Mouse (Mus musculus) erythroblast, adult 5-6 weeks (primary cell): Measurements from ENCODE around the gene Spop. TPM values are rescaled to one million over a fixed set of nuclear protein-coding genes. Genes with fewer than 3 reads are reported as not detected.
A peak's percentile ranks its signal among the peaks of the same experiment; 100 is the strongest.
"Not testable (repeated sequence)": the region's sequence is repeated elsewhere in the genome, so short reads cannot be mapped to it uniquely, and the experiment has no call there.

Experiments
- ATAC-seq: replicated peaks from 2 replicates; pipeline ENCODE4 v1.8.0; 2016; ENCODE audit warnings: moderate number of reproducible peaks, mild to moderate bottlenecking, moderate TSS enrichment, inconsistent platforms; ENCODE audit not compliant: poor library complexity, low FRiP score, severe bottlenecking
- total RNA-seq, 2 experiments: library from RNA; stranded (forward) in 1 of 2; stranded (reverse) in 1 of 2; fragments of 150-400 nt in 1 of 2; fragments of 200-764, 138-1000 nt in 1 of 2; gene quantifications; 2 replicates each; pipeline versions ENCODE4 v1.2.3 to v1.2.4; 2015 to 2017; ENCODE audit warnings: low replicate concordance in 2 of 2

The Spop gene
- total RNA-seq, 2 experiments from 2014 or later = 43.5 to 51.9 TPM

DNA sequence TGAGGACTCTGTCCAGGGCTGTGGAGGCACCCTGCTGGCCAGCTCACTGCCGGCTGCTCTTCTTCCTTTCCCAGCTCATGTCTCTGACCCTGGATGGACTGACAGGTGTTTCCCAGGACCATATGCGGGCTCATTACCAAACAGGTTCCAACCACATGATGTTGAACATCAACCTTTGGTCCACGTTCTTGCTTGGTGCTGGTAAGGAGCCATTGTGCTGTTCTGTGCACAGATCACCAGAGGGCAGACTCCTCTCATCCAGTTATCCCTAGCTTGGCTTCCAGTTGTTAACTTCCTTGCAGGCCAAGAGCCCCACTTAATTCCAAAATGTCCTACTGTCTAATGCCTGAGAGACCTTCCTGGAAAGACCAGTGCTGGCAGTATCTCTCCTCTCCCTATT lies 24.9 kb upstream of the Spop start:
- ATAC-seq = no peak

DNA sequence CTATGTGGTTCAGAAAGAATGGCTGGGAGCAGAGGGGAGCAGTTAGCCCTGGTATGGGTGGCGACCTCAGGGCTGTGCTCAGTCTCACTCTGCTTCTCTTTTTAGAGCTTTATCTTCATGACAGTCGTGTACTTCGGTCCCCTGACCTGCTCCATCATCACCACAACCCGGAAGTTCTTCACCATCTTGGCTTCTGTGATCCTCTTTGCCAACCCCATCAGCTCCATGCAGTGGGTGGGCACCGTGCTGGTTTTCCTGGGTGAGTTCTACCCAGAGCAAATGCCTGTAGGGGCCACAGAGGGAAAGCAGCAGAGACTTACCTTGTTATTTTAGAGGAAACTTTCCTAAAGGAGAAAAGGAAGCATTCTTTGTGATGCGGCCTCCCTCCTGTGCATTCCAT lies 23.5 kb upstream of the Spop start:
- ATAC-seq = no peak

DNA sequence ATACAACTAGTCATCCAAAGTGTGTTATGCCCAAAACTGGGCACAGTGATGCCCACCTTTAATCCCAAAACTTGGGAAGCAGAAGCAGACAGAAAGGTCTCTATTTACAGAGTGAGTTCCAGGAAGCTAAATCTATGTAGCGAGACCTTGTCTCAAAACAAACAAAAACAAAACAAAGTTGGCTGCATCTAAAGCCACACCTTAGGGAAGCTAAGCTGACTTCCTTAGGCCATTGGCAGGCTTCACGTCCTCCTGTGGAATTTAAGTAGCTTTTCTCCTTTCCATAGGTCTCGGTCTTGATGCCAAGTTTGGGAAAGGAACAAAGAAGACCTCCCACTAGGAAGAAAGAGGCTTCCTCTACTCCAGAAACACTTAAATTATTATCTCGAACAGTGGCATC lies 22.7 kb upstream of the Spop start:
- ATAC-seq = no peak

DNA sequence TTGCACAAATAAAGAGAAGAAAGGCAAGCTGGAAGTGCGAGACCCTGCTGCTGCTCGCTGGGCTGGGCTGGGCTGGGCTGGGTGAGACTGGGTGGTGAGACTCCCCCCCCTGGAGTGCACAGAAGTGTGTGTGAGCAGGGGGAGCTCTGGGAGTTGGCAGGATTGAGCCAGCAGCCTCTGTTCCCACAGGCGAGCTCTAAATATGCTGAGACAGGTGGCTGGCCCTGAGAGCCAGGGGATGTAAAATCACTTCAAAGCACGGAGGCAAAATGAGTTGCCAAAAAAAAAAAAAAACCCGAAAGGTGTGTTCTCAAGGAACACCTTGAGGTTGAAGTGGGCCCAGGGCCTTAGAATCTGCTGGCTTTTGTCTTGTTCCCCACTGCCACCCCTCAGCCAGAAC lies 22.1 kb upstream of the Spop start:
- no peak for ATAC-seq

DNA sequence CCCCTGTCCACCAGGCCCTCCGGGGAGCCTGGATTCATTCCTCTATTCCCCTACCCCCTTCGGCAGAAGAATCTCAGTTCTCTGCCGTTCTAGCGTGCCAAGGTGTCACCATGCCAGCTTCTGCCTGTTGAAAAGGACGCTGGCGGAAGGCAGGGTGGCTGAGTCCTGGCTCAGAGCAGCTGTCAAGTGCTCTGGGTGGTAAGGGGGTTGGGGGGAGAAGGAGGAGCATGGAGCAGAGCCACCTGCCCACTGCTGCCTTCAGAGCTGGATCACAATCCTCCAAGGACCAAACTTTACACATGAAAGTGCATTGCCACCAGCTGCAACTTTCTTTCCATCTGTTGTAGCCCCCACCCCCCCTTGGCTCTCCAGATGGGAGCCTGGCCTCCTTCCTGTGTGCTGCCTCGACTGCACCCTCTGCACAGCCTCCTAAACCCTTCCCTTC lies 21.6 kb upstream of the Spop start:
- no peak for ATAC-seq

DNA sequence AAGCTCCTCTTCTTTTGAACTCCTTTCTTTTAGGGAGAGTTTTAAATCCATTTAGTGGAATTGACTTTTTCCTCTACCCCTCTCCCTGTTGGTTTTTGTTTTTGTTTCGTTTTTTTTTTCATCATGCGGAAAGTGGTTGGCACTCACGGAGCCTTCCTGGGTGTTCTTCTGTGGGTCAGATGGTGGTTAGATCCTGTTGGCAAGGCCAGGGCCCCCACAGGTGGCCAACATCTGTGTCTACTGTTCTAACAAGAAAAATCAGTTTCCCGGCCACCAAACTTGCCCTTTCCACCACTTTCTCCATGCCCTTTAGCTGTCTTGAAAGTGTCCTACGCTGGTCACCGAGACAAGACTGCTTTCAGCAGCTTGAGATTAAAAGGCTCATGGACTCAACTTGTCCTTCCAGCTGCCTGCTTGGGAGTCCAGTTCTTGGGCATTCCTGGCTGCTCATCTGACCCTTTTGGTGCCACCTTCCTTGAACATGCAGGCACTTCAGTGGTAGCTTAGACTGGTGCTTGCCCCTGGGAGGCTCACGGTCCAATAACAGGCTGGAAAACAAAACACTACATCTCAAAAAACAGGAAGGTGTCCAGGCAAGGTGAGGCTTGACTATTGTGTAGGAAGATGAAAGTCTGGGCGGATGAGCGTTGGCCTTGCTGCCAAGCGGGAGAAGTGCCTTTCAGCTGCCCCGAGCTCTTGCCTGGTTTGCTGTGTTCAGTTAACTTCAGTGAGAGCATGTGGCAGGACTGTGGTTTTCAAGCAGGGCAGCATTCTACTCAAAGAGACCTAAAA lies 21.0 kb upstream of the Spop start:
- ATAC-seq = no peak

DNA sequence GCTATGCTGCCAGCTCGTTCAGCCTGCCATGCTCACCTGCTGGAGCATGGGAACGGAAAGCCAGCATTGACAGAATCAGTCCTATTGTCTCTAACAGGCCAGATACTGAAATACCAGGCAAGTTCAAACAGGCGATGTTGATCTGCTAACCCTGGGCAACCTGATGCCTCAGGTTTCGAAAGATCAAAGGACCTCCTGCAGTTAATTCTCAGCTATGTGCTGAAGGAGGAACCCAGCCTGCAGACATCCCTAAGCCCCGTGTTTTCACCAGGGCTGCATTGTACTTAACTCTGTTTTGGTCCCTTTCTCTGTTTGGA lies 20.4 kb upstream of the Spop start:
- ATAC-seq = no peak

DNA sequence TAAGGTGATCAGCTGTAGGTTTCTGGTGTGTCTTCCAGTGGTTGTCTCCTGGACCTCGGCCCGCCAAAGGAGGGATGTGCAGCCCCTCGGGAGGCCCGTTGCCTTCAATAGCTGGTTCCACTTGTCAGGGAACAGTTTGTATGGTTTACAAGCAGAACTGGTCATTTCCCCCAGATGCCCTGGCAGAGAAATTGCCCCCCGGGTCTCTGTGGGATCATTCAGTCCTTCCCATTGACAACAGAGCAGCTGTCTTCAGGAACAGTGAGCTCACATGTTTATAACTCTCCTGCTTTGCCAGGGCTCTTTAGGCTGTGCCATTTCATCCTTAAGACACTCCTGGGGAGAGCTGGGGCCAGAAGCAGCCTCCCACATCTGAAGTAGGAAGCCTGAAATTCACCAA lies 19.8 kb upstream of the Spop start:
- no peak for ATAC-seq

DNA sequence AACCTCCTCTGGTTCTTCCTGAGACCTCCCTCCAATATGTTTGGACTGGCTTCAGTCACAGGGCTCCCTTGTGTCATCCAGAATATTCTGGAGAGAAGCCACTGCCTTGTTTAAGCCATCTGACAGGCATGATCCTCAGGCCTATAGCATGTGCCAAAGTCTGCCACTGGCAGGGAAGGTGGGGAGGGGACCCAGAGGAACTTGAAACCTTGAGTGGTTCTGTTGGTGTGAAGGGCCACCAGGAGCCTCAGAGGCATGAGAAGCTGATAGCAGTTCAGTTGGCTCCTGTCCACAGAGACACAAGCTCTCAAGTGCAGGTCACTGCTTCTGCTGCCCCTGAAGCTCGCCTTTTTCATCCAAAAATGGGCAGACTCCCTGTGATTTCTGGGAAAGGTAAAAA lies 17.3 kb upstream of the Spop start:
- ATAC-seq = no peak

DNA sequence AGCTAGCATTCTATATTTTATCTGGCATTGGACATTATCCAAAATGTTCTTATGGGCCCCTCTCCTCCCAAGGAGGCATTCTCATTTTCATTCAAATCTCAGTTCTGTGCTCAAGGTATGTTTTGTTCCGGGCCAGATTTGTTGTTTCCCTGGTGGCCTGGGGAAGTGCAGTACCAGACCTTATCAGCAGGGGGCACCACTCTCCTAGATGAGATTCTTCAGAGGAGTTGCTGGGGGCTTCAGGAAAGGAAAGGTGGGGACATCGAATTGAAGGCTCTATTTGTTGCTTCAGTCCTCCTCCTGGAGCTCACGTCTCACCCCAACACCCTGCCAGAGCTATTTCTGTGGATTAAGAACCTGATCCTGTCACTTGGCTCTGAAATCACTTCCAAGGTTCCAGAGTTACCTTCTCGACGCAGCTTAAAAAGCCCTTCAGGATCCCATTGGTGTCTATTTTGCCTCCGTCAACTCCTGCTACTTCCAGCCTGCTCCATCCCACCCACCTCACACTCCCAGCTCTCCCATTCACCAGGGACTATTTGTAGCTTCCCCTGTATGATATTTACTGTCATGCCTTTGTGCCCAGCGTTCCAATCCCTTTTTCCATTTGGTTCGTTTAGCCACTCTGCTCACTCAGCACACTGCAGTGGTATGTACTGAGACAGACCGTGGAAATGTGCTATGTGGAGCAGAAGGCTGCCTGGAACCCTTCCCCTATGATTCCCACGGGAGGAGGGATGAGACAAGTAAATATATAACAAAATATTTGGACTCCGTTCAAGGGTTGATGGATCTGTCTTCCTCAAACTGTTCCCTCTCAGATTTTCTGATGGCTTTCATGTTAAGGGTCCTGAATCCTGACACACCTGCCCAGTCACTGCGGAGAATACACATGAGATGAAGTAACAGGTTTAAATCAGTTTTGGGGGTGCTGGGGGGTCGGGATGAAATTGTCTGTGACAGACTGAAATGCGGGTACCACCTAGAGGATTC lies 15.7 kb upstream of the Spop start:
- ATAC-seq = peak; percentile 65; the same call in 1 of the 2 replicates

DNA sequence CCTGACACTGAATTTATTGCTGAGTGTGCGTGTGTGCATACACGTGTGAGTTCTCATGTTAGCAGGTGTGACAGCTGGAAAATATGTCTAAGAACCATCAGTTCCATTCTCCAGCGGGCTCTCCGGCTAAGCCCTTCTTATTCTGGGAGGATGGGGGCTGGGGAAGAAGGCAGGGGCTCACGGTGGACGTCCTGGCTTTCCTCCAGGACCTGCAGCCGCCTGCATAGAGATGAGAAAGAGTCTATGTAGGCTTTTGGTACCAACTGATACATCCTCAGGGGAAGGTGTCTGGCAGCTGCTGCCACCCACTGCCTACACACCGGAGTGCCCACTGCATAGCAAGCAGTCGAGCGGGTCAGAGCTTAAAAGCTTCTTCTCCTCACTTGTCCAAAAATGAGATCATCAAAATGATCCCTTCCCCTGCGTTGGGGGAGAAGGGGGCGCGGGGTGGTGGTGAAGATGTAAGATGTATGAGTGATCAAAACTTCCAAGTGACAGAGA lies 14.3 kb upstream of the Spop start:
- ATAC-seq = no peak

DNA sequence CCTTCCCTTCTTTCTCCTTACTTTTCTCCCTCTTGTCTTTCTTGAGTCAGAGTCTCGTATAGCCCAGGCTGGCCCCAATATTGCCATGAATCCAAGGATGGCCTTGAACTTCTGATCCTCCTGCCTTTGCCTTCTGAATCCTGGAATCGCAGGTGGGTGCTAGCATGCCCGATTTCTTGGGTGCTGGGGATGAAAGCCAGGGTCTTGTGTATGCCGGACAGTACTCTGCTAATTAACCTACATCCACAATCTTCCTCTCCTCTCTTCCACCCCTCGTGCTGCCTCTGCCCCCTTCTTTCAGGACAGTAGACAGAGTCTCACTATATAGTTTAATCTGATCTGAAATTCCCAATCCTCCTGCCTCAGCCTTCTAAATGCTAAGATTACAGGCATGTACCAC lies 12.3 kb upstream of the Spop start:
- no peak for ATAC-seq

DNA sequence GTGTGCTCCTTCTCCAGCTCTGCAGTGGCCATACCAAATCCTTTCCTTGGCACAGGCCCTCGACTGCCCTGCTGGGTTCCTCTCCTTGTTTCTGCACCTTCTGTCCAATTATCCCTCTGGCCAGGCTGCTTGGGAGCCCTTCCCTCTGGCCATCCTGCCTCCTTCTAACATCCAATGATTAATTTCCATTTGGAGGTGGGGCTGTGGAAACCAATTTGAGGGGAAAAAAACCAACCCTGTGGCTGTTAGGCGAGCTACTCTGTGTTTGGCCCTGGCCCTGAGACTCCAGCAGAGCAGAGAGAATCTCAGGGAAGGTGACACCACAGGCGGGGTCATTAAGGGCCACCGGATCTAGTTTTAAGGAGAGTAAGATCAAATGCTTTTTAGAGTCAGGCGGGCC lies 11.7 kb upstream of the Spop start:
- no peak for ATAC-seq

DNA sequence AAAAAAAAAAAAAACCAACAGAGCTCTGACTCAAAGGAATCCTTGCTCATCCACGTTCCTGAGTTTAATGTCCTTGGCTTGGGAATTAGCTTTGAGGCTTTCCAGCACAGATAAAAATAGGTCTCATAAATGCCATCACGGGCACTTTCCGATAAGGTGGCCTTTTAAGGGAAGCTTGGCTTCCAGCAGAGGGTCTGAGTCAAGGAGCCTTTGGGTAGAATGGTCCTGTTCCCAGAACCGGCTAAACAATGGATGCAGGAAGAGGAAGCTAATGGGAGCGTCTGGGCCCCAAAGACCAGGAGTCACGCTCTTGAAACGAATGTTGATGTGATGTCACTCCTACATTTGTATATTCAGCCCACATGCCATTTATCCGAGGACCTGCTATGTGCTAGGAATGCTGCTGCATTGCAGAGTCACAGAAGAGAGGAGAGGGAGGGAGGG lies 11.2 kb upstream of the Spop start:
- ATAC-seq = no peak

DNA sequence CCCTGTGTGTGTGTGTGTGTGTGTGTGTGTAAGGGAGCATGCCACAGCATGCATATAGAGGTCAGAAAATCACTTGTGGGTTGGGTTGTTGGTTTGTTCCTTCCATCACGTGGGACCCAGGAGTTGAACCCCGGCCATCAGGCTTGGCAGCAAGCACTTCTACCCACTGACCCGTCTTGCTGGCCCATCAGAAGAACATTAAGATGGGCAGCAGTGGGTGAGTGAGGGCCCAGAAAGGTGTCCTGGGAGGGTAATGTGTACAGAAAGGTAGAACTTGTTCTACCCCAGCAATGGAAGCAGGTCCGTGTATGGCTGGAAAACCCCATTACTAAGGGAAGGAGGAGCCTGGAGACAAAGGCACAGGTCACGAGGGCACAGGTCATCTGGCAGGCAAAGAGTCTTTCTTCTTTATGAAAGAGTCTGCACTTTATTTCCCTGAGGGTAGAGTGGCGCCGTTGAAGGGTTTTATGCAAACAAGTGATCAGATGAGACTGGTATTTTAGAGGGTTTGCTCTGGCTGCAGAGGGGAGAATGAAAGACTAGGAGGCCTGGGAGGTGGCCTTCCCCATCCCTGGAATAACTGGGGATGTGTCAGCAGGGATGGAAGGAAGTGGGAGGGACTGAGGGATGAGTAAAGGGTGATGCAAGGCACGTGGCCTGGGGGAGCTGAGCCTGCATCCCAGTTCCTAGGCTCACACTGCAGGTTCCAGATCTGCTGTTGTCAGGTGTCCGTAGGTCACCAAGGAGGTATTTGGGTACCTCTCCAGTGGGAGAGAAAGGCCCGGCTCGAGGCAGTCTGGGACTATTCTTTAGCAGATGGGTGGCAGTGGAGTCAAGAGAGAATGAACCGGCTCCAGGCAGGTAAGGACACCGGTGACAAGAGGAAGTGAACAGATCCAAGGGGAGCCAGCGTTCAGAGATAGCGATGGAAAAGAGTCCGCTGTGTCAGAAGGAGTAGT lies 10.2 kb upstream of the Spop start:
- ATAC-seq = 0 out of 2 replicates have a peak, but pooled peaks have one; percentile 32

DNA sequence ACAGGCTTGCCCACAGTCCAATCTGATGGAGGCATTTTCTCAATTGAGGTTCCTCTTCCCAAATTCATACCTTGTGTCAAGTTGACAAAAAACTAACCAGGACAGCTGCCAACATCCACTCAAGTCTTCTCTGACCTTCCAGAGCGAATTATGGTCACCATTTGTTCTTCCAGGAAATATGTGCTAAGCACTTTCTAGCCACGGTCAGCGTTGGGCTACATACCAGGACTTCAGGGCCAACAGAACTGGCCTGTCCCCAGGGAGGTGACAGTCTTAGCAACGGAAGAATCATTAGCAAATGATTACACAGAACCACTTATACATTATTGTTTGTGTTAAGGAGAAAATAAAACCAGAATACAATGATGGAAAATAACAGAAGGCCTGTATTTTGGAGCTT lies 8.1 kb upstream of the Spop start:
- no peak for ATAC-seq

DNA sequence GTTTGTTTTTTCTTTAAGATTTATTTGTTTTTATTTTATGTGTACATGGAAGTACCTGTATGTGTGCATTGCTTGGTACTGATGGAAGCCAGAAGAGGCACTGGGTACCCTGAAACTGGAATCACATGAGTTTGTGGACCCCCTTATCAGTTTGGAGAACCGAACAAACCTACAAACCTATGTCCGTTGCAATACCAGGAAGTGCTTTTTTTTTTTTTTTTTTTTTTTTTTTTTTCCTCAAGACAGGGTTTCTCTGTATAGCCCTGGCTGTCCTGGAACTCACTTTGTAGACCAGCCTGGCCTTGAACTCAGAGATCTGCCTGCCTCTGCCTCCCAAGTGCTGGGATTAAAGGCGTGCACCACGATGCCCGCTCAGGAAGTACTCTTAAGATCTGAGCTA lies 7.5 kb upstream of the Spop start:
- not testable (repeated sequence) for ATAC-seq

DNA sequence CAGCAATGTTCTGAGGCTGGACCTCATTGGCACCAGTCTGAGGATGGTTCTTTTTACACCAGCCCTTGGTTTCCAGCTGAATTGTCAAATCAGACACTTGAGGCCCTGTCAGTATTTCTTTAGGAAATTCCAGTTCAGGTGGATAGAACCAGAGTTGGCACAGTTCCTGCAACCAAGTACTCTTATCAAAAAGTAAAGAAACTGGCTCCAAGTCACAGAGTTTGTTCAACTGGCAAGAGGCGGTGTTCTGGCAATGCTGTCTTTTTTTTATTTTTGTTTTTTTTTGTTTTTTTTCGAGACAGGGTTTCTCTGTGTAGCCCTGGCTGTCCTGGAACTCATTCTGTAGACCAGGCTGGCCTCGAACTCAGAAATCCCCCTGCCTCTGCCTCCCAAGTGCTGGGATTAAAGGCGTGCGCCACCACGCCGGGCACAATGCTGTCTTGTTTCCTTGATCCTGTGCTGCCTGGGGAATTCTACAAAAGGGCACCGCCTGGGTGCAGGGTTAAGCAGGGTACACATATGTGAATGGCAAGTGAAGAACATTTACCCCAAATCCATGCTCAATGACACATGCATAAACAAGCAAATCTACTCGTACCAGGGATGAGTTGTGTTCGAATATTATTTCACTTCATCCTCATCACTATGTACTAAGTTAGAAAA lies 4.3 kb upstream of the Spop start:
- no peak for ATAC-seq

DNA sequence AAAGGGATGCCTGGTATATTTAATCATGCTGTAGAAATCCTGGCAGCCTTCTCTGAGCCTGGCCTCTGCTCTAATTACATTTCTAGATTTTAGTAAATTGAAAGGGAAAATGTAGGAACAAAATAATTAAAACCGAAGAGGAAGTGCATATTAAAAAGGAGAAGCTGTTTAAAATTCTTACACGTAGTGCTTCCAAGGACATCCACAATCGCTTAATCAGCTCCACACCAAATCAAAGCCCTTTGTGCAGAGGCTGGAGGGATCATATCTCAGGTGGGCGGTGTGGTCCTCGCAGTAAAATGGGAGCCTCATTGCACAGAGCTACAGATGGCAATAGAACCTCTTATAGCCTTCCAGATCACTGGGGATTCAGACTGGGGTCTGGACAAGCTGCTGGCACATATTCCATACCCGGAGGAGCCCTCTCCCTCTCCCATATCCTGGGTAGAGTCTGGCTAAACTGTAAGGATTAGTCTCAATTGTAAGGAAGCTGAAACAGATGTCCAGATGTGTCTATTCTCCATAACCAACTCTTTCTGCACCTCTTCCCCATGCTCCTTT lies 2.3 kb upstream of the Spop start:
- no peak for ATAC-seq
